Mouse (Mus musculus): ENCODE measurements around the gene Vmn2r124. TPM values are rescaled to one million over a fixed set of nuclear protein-coding genes. Genes with fewer than 3 reads are reported as not detected.
"Not testable (repeated sequence)": the region's sequence is repeated elsewhere in the genome, so short reads cannot be mapped to it uniquely, and the experiment has no call there.

Vmn2r124 gene
- polyA plus RNA-seq (2012; rRNA removed), result not detected in 2 replicates

DNA sequence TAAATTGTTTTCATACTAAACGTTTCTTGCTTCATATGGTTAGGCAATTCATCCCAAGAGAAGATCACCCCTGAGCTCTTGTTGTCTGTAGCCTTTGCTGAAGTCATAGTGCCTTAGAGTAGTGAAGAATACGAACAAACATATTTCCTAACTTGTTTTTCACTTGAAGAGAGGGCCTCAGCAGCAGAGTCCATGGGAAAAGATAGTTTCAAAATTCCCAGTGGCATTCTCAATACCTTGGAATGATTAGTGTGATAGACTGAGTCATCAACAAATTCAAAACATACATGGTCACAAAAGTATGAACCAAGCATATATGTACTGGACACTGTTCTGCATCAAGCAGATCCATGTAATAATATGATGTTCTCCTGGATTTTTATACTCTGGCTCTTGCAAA is at the start of gene Vmn2r124:
Gene Vmn2r124 (plus strand): TSS at position 301 of the 400 bp plus-strand sequence.
- DNase-seq (ENCODE audit: low read depth, low spot score), result no peak
- 26% methylated on average over 2 of the region's 2 CpGs for WGBS

DNA sequence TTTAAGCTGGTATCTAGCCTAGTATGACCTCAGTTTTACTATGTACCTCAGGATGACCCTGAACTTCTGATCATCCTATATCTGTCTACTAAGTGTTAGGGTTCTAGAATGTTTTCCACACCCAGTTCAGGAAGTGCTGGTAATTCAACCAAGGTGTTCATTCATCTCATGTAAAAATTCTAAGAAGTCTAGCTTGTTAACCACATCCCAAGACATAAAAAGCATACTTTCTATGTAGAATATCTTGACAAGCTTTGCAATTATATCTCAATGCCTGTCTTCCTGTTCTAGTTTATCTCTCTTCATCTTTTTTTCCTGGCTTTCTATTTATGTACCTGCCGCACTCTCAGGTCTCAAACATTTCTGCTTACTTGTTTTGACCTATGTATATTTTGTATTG is 44.5 kb upstream of the Vmn2r124 start:
- DNase-seq (ENCODE audit: low read depth, low spot score), result no peak
- WGBS, result 92% methylated on average over 1 of the region's 1 CpGs

DNA sequence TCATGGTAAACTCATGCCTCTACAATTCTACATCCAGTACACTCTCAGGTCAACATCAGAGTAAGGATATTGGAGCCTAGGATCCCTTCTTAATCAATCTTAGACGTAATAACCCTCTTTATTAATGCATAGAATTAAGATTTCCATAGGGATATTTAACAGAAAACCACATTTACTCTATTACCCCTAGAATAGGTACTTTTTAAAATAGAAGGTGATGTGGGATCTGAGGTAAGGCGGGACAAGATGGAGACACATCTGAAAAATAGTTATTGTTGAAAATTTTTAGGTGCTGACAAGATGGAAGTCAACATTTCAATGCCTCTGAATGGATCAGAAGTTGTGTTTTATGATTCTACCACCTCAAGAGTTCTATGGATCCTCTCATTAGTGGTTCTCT is 27.8 kb upstream of the Vmn2r124 start, which contains the start of gene Fpr-rs4:
Gene Fpr-rs4 (plus strand): TSS at position 301 of the 400 bp plus-strand sequence.
- WGBS, result 38% methylated on average over 2 of the region's 2 CpGs

DNA sequence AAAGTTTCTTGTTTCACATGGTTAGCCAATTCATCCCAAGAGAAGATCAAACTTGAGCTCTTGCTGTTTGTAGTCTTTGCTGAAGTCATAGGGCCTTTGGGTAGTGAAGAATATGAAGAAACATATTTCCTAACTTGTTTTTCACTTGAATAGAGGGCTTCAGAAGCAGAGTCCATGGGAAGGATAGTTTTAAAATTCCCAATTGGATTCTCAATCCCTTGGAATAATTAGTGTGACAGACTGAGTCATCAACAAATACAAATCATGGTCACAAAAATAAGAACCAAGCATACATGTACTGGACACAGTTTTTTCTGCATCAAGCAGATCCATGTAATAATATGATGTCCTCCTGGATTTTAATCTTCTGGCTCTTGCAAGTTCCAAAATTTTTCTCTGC is 35.5 kb downstream of the Vmn2r124 start, which contains the start of gene Vmn2r91:
Gene Vmn2r91 (plus strand): TSS at position 301 of the 400 bp plus-strand sequence.
- DNase-seq (ENCODE audit: low read depth, low spot score), result not testable (repeated sequence)

More for the DNA sequence above, 27.8 kb upstream of the Vmn2r124 start, which contains the start of gene Fpr-rs4:
- DNase-seq (ENCODE audit: low read depth, low spot score), result no peak

DNA sequence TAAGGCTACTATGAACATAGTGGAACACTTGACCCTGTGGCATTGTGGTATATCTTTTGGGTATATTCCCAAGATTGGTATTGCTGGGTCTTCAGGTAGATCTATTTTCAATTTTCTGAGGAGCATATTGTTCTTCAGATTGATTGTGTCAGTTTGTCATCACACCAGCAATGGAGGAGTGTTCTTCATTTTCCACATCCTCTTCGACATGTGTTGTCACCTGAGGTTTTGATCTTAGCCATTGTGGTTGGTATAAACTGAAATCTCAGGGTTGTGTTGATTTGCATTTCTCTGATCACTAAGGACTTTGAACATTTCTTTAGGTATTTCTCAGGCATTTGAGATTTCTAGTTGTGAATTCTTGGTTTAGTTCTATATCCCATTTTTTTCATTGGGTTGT is 46.4 kb downstream of the Vmn2r124 start:
- WGBS, result 35% methylated on average over 1 of the region's 1 CpGs
- DNase-seq (ENCODE audit: low read depth, low spot score), result not testable (repeated sequence)

DNA sequence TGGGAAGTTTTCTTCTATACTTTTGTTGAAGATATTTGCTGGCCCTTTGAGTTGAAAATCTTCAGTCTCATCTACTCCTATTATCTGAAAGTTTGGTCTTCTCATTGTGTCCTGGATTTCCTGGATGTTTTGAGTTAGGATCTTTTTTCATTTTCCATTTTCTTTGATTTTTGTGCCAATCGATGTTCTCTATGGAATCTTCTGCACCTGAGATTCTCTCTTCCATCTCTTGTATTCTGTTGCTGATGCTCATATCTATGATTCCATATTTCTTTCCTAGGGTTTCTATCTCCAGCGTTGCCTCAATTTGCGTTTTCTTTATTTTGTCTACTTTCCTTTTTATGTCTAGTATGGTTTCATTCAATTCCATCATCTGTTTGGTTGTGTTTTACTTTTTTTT is 53.0 kb downstream of the Vmn2r124 start:
- WGBS, result 89% methylated on average over 3 of the region's 3 CpGs
- not testable (repeated sequence) for DNase-seq (ENCODE audit: low read depth, low spot score)

Other genes starting within 250 kb of the Vmn2r124 start
- gene Spaca6, start 222.3 kb upstream of the Vmn2r124 start, polyA plus RNA-seq (2012; rRNA removed), result 7.7 and 8.3 TPM in 2 replicates
- gene Has1, start 194.2 kb upstream of the Vmn2r124 start, polyA plus RNA-seq (2012; rRNA removed), result 0.17 and 0.19 TPM in 2 replicates
- gene Fpr1, start 165.5 kb upstream of the Vmn2r124 start, polyA plus RNA-seq (2012; rRNA removed), result 0.75 and 0.79 TPM in 2 replicates
- gene Fpr2, start 161.6 kb upstream of the Vmn2r124 start, polyA plus RNA-seq (2012; rRNA removed), result 0.76 and 0.80 TPM in 2 replicates
- not detected in 2 replicates for gene Fpr3, start 161.6 kb upstream of the Vmn2r124 start, polyA plus RNA-seq (2012; rRNA removed)
- gene Fpr-rs4, start 27.7 kb upstream of the Vmn2r124 start, polyA plus RNA-seq (2012; rRNA removed), result not detected in 2 replicates
- gene Vmn2r91, start 35.6 kb downstream of the Vmn2r124 start, polyA plus RNA-seq (2012; rRNA removed), result not detected in 2 replicates
- not detected in 2 replicates for gene Vmn2r92, start 102.5 kb downstream of the Vmn2r124 start, polyA plus RNA-seq (2012; rRNA removed)
- gene Vmn2r94, start 228.3 kb downstream of the Vmn2r124 start, polyA plus RNA-seq (2012; rRNA removed), result not detected in 2 replicates
- gene Vmn2r93, start 248.7 kb downstream of the Vmn2r124 start, polyA plus RNA-seq (2012; rRNA removed), result not detected in 2 replicates

Data from large intestine, adult 2 months (tissue).